Mouse (Mus musculus): Measurements from ENCODE around the gene Cpne2. TPM values are rescaled to one million over a fixed set of nuclear protein-coding genes. Genes with fewer than 3 reads are reported as not detected.

Cpne2 gene
- 0.25 to 1.3 TPM (median 0.89 TPM) in 3 of 4 replicates, not detected in the other for total RNA-seq (2023)

GRCm38 (mm10) chr8:94532873-94533671, at the start of gene Cpne2:
Cpne2 (plus strand) TSS chr8:94532990.

GRCm38 (mm10) chr8:94601607-94602385, 69.0 kb downstream of the Cpne2 start, which contains the start of the genes Rspry1 and Fam192a:
Rspry1 (plus strand) TSS chr8:94601937.
Fam192a (minus strand) TSS chr8:94601997.

Other genes starting within 250 kb of the Cpne2 start
- gene Slc12a3, start 203.8 kb upstream of the Cpne2 start, total RNA-seq (2023), result 0.95 to 1.9 TPM (median 1.2 TPM) in 4 replicates
- 247 to 294 TPM (median 272 TPM) in 4 replicates for gene Herpud1, start 146.6 kb upstream of the Cpne2 start, total RNA-seq (2023)
- 96.7 to 102 TPM (median 100 TPM) in 4 replicates for gene Nlrc5, start 98.6 kb upstream of the Cpne2 start, total RNA-seq (2023)
- 26.0 to 30.1 TPM (median 27.9 TPM) in 4 replicates for gene Rspry1, start 68.9 kb downstream of the Cpne2 start, total RNA-seq (2023)
- 28.7 to 35.8 TPM (median 32.3 TPM) in 4 replicates for gene Fam192a, start 69.0 kb downstream of the Cpne2 start, total RNA-seq (2023)
- gene Arl2bp, start 133.6 kb downstream of the Cpne2 start, total RNA-seq (2023), result 92.4 to 105 TPM (median 99.9 TPM) in 4 replicates
- not detected in 4 replicates for gene Pllp, start 163.3 kb downstream of the Cpne2 start, total RNA-seq (2023)
- not detected in 4 replicates for gene Ccl22, start 212.6 kb downstream of the Cpne2 start, total RNA-seq (2023)
- gene Cx3cl1, start 239.0 kb downstream of the Cpne2 start, total RNA-seq (2023), result not detected in 4 replicates